Mouse (Mus musculus) kidney, postnatal 25 days (tissue): ENCODE data around the gene Elf2.

Experiments
- DNase-seq, 2 experiments: peaks; one replicate each; pipeline ENCODE4 v3.0.0; 2021; ENCODE audit warnings: mixed read lengths in 2 of 2

Elf2 gene

DNA sequence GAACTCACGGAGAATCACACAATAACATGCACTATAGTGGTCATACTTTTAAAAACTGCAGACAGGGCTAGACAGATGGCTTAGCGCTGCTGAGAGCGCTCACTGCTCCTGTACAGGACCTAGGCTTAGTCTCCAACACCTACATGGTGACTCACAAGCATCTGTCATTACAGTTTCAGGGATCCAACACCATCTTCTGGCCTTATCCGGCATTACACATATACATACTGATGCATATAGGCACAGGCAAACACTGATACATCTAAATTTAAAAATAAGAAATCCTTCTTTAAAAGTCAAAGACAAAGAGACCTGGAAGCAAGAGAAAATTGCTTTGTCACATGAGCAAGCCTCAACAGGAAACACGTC, 13.1 kb downstream of the Elf2 start:
- DNase-seq = no peak

DNA sequence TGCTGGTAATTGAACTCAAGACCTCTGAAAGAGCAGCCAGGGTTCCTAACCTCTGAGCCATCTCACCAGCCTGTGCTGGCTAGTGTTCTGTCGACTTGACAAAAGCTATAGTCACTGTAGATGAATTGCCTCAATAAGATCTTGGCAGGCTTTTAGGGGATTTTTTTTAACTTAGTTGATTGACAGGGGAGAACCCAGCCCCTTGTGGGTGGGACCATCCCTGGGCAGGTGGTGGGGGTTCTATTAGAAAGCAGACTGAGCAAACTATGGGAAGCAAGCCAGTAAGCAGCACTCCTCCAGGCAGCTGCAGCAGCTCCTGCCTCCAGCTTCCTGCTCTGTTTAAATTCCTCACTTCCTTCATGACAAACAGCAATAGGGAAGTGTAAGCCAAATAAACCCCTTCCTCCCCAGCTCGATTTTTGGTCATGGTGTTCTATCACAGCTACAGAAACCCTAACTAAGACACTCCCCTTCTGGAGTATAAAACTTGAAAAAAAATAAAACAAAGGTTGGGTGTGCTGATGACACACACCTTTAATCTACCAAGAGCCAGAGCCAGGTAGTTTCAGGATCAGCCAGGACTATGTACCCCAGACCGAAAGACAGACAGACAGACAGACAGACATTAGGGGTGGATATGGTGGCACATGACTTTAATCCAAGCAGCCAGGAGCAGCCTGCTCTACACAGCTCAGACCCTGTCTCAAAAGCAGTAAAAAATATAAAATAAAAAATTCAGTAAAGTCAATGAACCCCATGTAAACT, 13.6 kb downstream of the Elf2 start:
- DNase-seq = peak; percentile 11 to 57

DNA sequence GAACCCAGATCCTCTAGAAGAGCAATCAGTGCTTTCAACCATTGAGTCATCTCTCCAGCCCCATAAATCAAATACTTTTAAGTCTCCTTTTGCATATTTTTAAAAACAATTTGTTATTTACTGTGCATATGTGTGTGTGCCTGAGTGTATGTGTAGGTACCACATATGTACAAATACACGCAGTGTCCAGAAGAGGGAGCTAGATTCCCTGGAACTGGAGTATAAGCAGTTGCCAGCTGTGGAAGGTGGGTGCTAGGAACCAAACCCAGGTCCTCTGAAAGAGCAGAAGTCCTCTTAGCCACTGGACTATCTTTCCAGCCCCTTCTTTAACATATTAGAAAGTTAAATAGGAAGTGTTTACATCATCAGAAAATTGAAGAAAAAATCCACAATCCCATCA, 15.0 kb downstream of the Elf2 start:
- no peak for DNase-seq

DNA sequence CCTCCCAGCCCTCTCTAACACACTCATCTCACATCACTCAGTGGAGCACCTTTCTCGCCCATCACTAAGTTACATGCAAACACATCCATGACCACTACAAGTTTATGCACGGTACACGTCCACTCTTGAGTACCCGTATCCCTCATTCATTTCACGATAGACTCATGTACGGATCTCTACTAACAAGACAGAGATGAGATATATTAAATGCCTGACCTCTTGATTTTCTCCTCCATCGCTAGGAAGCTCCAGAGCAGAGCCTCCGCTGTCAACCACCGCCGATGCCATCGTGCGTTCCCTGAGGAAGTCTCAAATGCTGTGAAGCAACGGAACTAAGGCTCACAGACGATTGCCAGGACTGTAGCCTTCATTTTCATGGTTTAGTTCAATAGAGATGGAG, 17.5 kb downstream of the Elf2 start:
- DNase-seq = no peak

DNA sequence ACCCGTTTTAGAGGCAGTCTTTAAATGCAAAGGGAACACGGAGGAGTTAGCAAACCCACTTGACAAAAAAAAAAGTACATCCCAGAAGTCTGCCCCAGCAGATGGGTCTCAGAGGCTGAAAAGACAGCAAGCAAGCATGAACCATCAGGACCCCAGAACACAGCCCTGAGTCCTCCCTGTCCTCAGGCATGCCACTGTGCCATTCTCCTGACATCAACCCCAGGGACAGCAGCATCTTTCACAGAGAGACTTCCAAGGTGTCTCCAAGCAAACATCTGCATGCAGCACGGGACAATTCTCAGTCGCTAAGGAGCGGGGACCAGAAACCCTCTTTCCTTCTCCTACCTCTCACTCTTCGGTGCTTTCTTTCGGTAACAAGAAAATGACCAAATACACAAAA, 18.1 kb downstream of the Elf2 start:
- no peak for DNase-seq

DNA sequence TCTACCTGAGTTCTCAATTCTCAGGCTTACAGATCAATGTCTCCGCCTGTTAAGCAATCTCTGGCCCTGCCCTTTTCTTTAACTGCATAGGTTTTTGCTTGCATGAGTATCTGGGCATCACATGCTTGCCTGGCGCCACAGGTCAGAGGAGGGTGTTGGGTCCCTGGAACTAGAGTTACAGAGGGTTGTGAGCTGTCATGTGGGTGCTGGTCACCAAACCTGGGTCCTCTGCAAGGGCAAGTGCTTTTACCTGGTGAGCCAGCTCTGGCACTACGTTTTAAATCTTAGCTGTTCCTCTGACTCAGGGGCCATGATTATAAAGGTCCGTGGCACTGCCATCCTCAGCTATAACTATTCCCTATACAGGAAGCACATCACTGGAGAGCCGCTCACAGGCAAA, 19.3 kb downstream of the Elf2 start:
- DNase-seq = no peak

DNA sequence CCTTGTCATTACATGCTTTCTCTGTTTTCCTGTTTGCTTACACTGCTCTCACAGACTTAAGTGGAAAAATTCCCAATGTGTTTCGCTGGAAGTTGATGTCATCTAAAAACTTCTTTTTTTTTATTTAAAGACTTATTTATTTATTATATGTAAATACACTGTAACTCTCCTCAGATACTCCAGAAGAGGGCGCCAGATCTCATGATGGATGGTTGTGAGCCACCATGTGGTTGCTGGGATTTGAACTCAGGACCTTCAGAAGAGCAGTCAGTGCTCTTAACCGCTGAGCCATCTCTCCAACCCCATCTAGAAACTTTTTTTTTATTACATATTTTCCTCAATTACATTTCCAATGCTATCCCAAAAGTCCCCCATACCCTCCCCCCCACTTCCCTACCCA, 22.4 kb downstream of the Elf2 start:
- peak in 1 of 2 experiments; percentile 29 for DNase-seq

DNA sequence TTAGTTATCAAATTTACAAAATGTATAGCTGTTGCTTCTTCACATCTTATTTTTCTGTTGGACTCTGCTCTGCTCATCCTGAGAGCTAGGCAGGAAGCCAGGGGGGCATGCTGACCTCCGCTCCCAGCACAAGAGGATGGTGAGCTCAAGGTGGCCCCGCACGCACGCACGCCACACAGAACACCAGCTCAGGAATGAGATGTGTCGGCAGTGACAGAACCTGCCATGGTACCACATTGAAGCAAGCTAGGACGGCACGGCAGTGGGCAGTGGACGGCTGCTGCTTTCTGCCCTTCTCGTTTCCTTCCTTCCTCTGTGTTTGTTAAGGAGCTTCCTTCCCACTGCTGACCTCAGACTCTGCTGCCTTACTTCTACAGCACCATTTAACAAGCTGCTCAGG, 23.6 kb downstream of the Elf2 start:
- no peak for DNase-seq

DNA sequence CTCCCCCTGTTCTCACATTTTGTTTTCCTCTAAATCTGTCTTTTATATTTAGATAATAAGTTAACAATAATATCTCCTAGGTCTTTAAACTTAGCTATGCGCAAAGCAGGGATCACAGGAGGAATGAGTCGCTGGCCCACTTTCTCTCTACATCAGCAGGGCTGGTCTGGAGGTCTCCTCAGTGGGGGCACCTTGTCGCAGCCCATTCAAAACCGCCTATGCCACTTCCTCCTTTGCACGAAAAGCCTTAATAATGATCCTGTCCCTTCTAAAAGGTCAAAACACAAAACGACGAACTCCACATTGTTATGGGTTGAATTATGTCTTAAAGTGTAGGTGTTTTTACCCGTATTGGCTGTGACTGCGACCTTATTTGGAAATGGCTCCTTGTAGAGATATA, 28.8 kb downstream of the Elf2 start:
- DNase-seq = no peak

DNA sequence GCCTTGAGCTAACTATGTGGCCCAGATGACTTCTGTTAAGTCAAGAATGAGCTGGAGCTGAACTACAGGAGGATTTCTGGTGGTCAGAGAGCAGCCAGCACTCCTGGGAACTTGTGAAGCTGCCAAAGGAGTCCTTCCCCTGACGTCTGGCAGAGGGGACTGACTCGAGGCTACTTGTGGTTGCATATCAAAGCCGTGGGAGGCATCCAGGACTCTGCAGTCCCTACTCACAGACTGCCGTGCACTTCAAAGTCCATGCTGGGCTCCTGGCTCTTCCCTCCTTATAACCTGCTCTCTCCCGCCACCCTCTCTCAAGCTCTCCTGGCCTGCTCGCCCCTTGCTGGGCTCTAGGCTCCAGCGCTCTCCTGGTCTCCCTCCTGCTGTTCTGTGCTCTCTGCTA, 30.4 kb downstream of the Elf2 start:
- no peak for DNase-seq

DNA sequence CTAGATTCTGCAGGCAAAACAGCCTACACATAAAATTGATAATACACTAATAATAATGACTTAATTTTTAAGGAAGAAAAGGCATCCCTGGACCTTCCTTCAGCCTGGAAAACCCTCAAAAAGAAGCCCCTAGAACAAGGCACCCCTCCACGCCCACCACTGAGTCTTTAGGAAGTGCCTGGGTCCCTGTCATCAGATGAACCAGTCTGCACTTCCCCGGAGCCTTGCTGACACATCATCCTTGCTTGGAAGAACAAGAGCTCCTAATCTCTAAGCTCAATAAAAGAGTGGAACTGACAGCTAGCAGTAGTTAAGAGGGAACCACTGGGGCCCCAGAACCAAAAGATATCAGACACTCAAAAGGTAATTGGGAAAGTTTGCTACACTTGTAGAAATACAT, 33.8 kb downstream of the Elf2 start:
- no peak for DNase-seq

DNA sequence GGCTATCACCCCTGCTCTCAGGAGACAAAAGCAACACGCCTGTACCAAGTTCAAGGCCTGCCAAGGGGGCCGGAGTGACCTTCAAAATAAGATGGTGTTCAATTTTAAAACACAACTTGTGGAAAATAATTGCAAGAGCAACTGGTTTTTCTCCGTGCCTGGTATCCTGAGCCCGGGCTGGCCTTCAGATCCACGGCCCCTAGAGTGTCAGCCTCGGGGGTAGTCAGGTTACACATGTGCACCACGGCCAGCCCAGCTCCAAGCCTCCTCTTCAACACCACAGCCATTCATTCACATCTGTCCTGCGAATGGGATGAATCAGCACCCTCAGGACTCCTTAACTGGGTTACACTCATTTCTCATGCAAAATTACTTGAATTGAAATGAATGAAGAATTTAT, 34.5 kb downstream of the Elf2 start:
- DNase-seq = no peak

DNA sequence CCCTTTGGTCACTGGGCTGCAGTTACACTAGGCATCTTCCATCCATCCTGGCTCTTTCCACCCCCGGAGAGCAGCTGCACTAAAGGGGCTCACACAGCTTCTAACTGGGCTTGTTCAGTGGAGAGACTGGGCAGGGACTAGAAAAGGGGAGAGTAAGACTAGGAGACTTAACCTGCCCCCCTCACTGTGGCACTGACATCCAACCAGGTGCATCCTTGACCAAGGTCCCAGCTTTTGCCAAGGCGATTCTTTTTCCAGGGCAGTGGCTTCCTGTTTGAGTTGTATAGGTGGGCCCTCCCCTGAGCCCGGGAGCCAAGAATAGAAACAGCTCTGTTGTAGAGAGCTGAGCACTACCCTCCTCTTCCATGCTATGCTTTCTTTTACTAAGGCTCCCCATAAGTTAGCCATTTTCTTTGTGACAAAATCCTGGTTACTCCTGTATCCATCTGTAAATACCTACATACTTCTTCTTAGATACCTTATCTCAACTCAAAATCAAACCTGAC, 37.4 kb downstream of the Elf2 start:
- no peak for DNase-seq

DNA sequence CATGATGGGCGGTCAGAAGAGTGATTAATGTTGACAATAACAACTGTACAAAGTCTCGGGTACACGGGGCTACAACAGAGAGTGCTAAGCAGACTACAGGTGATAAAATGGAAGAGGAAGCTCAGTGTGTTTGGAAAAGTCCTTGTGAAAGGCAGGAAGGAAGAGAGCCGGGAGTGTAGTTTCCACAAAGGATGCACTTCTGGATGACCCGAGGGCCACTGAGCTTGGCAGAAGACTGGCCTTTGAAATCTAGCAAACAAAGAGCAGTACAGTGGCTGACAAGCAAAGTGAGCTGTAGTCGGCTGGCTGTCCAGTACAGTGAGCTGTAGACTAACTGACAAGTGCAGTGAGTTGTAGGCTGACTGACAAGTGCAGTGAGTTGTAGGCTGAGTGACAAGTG, 38.9 kb downstream of the Elf2 start:
- peak; percentile 14 to 58 for DNase-seq

DNA sequence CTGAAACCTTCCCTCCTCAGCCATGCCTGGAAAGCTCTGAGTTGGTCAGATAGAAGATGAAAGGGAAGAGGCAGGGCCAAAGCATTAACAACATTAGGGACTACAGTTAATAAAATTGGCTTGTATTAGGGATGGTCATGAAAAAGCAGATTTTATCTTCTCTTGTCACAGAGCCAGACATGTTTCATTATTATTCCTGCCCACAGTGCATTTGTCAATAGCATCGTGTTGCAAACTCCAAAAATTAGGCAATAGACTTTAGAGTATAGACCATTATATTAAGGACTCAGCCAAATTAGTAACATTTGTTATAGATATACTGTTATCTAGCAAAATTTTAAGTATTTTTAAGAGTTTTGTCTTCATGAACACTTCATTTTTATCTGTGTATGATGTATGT, 43.7 kb downstream of the Elf2 start:
- no peak for DNase-seq

DNA sequence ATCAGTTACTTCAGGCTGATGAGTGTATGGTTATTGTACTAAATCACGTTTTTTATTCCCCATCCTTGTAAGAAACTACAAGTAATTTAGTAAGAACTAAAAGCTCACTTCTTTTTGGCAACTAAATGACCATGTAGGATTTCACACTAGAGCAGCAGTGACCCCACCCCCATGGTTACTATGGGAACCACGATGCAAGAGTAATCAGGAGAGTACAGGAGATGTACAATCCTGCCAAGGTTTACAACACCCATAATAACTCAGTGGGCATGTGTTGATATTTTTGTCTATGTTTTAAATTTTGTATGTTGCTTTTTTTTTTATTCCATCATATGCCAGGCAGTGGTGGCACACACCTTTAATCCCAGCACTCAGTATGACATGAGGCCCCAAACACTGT, 45.2 kb downstream of the Elf2 start:
- no peak for DNase-seq

DNA sequence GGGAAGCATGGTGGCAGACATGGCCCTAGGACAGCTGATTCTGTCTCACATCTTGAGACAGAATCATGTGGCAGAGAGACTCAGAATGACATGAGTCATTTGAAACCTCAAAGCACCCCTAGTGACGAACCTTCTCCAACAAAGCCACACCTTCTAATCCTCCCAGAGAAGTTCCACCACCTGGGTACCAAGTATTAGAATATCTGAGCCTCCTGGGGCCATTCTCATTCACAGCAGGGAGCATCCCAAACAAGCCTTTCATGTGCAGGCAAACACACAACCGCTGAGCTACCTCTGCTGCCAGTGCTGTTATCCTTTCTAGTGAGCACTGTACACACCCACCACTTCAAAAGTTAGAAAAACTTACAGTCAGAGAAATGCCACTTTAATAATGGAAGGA, 46.2 kb downstream of the Elf2 start:
- no peak for DNase-seq

DNA sequence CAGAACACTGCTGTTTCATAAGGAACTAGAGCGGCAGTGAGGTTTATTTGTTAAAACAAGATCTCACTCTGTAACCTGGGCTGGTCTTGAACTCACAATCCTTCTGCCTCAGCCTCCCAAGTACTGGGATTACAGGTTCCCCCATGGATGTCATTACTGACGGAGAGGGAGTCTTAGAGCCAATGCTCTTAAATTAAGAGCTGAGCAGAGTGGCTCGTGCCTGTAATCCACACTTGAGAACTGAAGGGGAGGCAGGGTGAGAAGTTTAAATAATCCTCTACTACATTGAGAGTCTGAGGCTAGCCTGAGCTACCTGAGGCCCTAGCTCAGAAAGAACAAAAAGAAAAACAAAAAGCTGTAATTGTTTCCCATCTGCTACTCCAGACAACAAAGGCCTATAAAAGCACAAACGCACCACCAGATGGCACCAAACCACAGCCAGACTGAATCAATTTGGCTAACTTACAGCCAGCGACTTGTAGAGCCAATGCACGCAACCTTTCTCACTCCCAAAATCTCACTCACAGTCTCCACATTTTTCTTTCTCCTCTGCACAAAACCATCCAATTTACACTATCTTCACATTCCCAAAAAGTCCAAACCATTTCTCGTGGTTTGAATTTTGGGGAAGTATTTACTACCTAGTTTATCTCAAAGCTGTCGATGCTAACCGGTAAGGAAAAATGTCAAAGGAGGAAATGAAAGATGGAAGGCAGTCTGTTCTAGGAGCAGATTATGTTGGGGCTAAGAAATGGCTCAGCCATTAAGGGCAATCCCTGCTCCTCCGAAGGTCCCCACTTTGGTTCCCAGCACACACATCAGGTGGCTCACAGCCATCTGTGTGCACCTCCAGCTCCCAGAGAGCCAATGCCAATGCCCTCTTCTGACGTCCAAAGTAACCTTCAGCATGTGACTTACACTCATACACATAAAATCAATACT, 51.3 kb downstream of the Elf2 start:
- peak; percentile 78 to 91 for DNase-seq

DNA sequence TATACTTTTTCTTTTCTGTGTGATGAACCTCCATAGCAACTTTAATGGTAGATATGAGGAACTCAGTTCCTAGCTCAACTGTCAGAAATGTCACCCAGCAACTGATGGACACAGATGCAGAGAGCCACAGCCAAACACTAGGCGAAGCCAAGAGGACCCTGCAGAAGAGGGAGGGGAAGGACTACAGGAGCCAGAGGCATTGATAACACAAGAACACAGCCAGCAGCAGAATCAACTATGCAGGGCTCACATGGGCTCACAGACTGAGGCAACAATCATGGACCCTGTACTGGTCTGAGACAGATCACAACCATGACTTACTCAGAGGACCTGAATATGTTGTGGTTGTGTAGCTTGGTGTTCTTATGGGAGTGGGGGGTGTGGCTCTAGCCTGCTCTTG, 56.1 kb downstream of the Elf2 start:
- DNase-seq = no peak

DNA sequence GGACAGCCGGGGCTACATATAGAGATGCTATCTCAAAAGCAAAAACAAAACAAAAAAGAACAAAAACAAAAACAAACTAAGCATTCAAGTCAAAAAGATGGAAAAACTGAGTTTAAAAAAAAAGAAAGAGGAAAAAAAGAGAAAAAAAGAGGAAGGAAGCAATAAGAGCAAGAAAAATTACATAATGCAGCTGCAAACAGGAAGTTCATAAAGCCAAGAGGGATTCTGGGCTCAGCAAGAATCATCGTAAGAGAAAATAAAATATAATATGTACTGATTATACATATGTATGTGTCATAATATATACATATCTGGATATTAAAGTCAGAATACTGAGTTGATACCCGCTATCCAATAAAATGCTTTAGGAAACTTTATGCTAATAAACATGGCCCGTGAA, 58.7 kb downstream of the Elf2 start:
- no peak for DNase-seq

DNA sequence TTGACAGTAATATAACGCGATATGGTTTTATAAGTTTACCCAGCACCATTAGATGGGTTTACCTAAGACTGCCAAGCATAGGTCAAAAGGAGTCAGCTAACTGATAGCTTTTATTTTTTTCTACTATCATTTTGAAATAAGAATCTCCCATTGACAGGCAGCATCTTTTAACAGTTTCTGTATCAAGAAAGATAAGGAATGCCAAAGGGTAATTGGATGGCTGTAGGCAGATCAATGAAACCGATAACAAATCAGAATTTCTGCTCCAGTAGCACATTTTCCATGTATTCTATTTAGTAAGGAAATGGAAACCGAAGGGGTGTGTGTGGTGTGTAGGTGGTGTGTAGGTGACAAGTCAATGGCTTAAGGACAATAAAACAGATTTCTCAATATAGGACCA, 62.0 kb downstream of the Elf2 start:
- DNase-seq = no peak

DNA sequence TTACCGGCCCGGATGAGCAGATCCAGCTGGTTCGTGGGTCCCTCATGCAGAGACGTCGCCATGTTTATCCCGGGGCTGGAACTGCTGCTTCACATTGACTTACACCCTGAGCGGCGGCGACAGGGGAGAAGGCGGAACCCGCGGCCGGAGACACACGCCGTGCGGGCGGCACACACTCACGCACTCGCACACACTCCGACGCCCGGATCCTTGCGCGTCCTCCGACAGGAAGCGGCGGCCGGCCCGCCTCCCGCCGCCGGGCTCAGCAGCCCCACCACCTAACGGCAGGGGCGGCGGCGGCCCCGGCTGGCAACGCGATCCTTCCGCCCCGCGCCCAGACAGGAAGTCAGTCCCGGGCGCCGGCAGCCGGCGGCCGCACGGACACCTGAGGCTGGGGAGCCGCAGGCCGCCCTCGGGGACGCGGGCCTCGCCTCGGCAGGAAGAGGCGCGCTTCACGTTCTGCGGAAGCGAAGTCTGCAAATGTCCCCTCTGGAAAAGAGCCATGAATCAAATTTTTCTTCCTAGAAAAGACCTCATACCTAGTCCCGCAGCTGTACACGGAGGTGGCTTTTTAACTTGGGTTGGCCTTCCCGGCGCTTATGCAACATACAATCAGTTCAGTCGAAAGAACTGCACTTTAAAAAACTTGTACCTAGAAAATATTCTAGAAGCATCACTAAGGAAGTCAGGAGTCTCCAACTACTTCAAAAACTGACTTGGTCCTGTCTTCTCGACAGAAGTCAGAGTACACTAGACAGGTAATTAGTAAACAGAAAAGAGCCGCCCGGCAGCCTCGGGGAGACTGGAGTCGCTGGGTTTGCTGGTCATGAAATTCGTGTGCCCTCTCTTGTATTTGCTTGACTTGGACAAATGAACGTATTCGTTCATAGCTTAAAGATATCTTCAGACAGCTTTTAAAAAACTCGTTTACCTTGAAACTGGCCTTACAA, 63.0 kb downstream of the Elf2 start:
- DNase-seq = peak; percentile 83 to 95
